Mouse (Mus musculus) Muller cell, postnatal 12 days (primary cell): ENCODE results near the gene Mettl26.
"Not testable (repeated sequence)": the region's sequence is repeated elsewhere in the genome, so short reads cannot be mapped to it uniquely, and the experiment has no call there.

Experiments used
- DNase-seq: peaks from one replicate; pipeline ENCODE4 v3.0.0-alpha.2; 2015; ENCODE audit errors: inconsistent ontology term

Mettl26 gene

DNA sequence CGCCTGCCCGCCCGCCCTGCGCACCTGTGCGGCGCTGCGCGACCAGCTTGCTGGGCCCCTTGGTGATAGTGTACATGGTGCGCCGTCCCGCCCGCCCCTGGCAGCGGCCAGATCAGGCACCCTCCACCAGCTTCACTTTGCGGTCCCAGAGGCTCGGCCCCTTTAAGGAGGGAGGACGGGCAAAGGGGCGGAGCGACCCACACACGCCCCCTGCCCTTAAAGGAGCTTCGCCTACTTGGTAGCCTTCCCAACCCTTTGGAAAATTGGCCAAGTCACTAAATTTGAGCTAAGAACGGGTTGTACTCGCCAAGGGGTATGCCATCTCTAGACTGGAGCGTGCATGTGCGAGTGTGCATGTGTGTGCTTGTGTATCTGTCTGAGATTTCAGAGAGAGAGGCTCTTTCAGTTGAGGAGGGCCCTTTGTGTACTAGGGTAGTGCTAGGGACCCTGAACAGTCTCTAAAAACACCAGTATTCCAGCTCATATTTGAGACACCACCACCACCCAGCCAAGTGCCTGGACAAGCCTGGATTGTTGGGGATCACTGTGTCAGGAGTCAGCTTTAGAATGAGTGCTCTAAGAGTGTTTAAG lies 6.2 kb upstream of the Mettl26 start, which contains the start of gene Mcrip2:
Gene Mcrip2 (minus strand): TSS at position 164 of the 591 bp plus-strand sequence.
- DNase-seq = peak; percentile 83

DNA sequence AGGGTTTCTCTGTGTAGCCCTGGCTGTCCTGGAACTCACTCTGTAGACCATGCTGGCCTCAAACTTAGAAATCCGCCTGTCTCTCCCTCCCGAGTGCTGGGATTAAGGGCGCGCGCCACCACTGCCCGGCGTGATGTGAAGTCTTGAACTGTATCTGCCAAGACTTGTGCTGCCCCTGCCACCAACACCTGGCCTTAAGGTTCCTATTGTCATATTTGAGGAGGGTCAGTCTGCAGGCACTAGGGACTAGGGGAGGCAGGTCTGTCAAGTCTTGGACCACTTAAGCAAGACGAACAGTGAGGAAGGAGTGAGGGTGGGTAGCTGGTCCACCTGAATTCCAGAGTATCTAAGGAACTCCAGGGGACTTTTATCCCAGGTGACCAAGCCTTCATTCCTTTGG lies 5.4 kb upstream of the Mettl26 start:
- DNase-seq = no peak

DNA sequence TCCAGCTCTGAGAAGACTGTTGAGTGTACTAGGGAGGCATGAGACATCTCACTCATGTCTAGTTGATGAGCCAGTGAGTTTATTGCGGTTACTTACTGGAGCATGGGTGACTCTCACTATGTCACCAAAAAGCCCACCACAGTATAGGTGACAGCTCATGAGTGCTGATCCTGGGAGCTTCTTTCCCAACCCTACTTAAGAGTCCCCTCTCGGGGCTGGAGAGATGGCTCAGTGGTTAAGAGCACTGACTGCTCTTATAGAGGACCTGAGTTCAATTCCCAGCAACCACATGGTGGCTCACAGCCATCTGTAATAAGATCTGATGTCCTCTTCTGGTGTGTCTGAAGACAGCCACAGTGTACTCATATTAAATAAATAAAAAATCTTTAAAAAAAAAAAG lies 4.9 kb upstream of the Mettl26 start:
- no peak for DNase-seq

DNA sequence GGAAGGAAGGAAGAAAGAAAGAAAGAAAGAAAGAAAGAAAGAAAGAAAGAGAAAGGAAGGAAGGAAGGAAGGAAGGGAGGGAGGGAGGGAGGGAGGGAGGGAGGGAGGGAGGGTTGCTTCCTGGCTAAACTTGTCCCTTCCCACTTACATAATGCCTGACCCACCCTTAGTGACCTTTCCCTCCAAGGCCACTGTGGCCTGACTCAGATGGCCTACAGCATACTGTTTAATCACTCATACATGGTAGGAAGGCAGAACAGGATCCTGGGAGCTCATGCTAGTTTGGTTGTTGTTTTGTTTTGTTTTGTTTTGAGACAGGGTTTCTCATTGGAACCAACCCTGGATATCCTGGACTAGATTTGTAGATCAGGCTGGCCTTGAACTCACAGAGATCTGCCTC lies 3.3 kb upstream of the Mettl26 start:
- DNase-seq = not testable (repeated sequence)

DNA sequence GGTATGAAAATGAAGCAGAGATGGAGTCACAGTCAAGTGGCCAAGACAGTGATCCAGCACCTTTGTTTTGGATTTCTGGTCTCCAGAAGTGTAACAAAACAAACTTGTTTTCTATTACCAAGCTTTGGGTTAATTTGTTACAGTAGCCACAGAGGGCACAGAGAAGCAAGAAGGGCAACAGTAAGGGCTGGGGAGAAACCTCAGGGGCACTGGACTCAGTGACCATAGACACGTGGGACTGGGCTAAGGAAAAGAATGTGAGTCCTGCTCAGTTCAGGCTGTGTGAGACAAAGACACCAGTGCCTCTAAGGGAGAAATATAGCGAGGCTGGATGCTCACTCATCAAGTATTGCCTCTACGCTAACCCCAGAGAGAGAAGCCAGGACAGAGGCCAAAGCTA lies 2.2 kb upstream of the Mettl26 start:
- DNase-seq = no peak

DNA sequence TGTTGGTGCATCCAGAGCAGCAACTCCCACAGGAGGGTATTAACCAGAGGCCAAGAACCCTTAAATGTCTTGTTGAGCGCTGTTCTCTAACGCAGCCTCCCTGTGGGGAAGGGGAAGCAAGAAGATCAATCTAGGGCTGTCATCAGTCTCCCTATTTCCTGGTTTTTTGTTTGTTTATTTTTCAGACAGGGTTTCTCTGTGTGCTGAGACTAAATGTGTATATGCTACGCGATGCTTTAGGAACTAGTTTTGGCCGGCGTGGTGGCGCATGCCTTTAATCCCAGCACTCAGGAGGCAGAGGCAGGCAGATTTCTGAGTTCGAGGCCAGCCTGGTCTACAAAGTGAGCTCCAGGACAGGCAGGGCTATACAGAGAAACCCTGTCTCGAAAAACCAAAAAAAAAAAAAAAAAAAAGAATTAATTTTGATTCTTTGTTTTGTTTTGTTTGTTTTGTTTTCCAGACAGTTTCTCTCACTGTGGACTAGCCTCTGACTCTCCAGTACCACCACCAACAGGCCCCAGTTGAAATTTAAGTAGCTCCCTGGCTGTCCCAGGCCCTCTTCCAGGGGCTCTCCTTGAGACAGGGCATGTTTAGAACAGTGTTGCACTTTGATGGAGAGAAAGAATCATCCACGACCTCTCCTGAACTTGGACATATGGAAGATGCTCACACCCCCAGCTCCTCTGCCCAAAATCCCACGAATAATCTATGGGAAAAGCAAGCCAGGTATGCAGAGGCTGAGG lies 1.3 kb upstream of the Mettl26 start:
- DNase-seq = no peak

DNA sequence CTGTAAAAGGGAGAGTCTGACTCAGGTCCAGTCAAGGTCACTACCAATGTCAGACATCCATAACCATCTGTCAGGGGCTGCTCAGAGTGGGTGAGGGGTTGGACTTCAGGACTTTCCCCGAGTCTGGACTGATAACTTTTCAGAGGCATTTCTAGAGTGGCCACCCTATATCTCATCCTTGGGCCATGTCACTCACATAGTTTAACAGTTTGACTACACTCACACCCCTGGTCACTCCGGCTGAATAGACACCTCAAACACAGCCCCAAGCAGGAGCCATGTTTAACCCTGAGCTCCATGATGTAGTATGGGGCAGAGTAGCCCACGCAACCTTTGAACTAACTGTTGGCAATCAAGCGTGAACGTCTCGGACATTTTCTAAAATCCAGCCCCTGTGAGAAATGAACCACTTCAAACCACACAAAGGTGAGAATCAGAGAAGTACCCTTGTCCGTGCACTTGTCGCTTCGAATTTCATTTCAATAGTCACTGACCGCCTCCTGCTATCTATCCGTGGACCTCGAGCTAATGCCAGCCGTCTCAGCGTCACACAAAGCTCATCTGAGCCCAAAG lies 640 bp upstream of the Mettl26 start:
- no peak for DNase-seq

DNA sequence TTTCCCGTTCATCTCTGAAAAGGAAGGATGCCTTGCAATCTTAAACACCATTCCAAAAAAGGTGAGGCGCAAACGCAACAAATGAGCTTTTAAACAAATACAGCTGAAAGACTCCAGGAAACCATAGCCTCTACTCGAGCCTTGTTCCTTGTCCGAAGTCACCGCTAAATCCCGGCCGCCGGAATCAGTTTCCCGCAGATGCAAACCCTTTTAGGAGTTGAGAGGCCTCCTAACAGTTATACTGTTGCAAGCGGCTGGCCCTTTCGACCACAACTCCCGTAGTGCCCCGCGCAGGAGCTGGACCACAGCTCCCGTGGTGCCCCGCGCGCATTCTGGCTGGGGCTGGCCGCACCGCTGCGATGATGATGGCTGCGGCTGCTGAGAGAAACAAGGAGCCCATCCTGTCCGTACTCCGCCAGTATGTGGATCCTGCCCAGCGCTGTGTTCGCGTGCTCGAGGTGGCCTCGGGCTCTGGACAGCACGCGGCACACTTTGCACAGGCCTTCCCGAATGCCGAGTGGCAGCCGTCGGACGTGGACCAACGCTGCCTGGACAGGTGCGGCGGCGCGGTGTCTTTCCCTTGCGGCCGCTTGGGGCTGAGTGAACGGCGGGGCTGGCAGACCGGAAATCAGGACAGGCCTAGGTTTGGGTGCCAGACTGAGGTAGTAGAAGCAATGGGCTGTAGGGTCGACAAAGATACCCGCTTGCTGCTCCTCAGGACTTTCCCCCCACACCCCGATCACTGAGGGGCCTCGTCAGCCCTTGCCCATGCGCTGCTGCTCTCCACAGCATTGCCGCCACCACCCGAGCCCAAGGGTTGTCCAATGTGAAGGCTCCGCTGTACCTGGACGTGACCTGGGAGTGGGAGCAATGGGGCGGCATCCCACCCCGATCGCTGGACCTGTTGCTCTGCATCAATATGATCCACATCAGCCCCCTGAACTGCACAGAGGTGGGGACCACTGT lies 580 bp downstream of the Mettl26 start:
- DNase-seq = peak; percentile 90

DNA sequence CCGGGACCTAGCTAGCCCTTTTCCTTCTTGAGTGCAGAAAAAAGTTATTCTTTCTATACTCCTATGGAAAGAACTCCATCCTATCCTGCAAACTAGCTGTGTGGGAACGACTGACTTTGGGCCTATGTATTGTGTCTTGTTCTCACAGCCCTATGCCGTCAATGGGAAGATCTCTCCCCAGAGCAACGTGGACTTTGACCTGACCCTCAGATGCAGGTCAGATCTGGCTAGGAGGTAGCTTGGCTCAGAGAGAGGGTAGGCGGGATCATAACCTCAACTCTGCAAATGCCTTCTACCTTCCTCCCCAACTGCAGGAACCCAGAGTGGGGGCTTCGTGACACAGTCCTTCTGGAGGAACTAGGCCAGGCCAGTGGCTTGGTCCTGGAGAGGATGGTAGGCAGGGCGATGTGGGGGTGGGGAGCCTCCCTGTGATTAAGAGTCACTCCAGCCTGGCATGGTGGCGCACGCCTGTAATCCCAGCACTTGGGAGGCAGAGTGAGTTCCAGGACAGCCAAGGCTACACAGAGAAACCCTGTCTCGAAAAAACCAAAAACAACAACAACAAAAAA lies 1.6 kb downstream of the Mettl26 start:
- no peak for DNase-seq

DNA sequence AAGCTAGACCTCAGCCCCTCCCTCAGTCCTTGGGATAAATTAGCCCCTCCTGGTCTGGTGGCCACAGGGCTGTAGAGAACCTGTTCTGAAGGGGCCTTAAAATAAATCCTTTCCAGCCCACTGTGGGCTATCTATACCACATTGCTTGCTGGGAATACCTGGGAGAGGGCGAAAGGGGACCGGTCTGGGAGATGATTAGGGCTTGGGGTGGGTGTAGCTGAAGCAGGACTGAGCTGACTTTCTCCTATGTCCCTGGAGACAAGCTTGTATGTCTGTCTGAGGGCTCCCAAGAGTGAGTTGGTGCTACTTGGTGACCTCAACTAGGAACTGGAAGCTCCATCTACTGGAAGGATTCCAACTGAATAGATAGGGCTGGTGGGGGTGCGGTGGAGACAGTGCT lies 2.2 kb downstream of the Mettl26 start:
- DNase-seq = no peak

DNA sequence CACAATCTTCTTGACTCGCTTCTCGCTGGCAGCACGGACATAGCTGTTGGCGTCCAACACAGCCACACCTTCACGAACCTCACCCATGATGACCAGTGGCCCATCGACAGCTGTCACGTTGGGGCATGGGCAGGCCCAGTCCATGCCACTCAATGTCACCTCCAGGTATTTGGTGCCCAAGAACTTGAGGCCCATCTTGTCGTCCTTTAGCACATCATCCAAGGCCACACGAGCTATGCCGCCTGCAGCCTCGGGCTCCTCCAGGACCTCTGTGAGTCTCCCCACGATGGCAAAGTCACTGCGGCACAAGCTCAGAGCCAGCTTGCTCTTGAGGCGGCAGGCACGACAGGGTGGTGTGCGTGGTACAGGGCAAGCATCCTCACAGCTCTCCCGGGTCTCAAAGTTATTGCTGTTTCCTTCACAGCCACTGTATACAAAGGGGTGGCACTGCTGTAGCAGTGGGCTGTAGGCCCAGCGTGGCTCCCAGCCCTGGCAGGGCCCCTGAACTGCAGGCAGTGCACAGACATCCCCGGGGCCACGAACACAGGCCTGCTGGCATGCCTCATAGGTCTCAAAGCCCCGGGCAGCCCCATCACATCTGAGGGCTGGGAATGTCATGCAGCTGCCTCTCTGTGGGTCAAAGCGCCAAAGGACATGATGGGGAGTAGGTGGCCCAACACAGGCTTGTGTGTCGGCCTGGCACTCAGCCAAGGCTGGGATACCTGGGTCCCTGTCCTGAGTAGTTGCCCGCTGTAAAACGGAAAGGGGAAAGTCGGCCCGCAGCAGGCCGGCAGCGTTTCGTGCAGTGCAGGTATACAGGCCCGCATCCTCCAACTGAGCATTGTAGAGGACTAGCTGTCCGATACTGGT lies 3.1 kb downstream of the Mettl26 start:
- no peak for DNase-seq

DNA sequence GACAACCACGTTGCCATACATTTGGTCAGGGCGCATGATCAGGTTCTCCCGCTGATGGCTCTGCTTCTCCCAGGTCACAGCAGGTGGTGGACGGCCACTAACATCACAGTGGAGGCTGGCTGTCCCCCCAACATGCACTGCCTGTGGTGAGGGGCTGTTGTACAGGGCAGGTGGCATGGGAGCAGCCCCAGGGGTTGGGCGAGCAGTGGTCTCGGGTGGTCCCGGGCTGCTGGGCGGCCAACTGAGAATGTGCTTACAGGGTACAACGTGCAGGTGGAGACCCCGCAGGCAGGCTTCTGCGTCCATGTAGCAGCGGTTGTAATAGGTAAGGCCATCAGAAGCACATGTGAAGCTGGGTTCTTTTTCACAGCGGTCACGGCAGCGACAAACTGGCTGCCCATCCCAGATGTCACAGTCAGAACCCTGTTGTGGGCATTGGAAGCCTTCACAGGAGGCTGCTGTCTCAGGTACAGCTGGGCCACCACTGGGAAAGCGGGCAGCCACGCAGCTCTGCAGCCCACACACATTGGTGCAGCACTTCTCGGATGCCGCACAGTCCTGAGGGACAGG lies 3.8 kb downstream of the Mettl26 start:
- no peak for DNase-seq

DNA sequence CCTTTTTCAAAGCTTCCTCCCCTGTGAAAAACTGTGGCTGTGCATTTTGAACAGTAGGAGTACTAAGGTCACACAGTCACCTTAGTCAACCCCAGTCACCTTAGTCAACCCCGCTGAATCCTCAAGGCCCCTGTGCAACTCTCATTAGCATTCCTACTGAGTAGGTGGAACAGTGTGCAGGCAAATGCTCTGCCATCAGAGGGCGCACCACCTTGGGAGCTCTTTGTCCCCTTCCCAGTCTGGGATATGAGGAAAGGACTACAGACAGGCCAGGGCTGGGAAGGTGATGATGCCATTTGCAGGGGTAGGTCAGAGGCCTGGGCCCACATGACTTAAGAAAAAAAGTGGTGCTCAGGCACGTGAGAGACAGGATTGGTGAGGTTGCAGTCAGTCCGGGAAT lies 4.4 kb downstream of the Mettl26 start:
- DNase-seq = no peak

DNA sequence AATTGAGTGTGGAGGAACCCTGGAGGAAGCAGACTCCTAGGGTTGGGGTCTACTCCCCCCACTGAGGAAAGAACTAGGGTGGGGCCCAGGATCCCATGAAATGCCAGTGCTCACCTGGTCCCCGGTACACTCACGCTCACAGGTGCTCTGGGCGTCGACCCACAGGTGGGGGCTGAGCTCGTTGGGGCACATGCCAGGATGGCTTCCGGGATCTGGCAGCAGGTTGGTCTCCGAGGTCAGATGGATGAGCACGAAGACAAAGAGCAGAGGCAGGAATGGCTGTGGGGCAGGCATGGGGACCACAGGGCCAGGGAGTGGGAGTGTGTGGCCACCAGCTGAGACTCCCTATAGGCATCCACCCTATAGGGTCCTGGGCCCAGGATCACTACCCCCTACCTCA lies 4.9 kb downstream of the Mettl26 start:
- DNase-seq = no peak

DNA sequence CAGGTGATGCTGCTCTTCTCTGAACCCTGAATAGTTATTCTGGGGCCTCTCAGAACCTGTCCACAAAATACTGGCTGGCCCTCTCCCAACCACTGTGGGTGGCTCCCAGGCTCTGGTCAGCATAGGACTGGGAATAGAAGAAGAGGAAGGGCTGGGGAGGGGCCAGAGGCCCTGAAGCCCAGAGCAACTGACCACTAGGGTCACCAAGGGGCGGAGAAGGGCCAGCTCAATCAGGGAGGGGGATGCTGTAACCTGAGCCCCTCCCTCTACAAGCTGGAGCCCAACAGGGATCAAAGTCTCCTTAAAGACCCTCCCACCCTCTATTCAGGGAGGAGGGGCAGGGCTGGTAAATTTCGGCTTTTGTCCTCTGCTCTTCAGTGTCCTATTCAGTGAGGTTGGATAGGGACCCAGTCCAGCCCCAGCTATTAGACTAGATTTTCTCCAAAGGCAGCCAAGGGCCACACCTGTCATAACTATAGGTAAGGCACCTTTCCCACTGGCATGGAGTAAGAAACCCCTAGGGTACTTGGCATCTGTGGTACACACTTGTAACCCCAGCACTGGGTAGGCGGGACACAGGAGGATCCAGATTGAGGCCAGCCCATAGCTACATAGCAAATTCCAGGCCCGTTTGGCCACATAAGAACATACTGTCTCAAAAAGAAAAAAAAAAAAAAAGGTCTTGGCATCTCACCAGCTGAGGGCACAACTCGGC lies 5.5 kb downstream of the Mettl26 start, which contains the start of gene Wfikkn1:
Gene Wfikkn1 (minus strand): TSS at position 663 of the 715 bp plus-strand sequence.
- no peak for DNase-seq

DNA sequence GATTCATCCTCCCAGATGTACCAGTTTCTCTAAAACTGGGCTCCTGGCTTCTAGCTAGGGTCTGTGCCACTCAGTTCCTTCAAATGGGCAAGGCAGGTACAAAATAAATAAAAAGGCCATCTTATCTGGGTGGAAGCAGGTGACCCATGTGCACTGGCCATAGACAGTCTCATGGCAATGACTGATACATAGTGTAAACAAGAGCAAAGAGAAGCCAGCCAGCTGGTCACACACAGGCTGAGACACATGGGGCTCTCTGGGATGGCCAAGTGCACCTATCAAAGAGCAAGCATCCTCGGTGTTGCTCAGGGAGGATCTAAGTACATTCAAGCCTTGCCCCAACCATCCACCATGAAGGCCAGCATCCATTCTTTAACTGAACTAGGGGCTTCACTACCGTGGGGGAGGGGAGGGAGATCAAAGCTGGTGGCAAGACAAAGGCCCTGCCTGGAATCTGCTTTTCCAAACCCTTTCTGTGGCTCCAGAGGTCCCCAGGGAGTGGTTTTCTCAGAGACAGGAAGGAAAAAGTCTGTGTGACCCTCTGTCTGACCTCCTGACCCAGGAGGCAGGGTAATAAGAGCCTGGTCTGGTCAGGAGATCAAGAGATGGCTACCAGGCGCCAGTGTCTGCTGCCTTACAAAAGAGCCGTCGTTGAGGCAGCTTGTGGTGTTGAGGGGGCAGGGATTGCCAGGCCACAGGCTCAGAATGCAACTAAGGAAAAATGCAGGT lies 6.2 kb downstream of the Mettl26 start:
- DNase-seq = no peak

DNA sequence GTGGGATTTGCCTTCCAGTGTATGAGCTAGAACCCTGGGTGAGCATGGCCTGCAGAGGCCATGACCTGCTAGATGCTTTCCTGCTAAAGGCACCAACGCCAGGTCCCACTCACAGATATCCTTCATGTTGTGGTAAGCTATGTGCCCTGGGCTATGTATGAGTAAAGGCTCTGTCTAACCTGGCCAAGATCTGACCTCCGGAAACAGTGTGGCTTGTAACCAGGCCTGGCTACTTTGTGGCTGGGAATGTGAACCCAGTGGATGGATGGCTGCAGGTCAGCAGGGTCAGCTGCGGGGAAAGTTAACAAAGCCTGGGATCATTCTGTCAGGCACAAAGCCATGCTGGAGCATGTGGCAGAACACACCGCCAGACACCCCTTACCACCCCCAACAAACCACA lies 6.8 kb downstream of the Mettl26 start:
- DNase-seq = peak; percentile 62

DNA sequence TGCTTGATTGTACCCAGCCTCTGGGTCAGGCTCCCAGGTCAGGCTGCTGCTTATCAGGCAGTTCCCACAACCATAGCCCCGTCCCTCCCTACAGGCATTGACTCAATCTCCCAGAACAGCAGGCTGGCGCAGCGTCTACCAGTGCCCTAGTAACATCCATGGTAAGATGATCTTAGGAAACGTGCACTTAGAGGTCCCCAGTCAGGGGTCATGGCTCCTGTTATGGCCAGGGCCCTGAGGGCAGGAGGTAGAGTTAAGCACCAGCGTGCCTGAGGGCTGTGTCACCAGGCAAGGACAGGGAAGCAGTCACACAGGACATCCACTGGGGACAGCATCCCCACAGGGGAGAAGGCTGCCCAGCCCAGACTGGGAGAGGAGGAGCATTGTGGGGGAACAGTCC lies 7.4 kb downstream of the Mettl26 start:
- DNase-seq = no peak

DNA sequence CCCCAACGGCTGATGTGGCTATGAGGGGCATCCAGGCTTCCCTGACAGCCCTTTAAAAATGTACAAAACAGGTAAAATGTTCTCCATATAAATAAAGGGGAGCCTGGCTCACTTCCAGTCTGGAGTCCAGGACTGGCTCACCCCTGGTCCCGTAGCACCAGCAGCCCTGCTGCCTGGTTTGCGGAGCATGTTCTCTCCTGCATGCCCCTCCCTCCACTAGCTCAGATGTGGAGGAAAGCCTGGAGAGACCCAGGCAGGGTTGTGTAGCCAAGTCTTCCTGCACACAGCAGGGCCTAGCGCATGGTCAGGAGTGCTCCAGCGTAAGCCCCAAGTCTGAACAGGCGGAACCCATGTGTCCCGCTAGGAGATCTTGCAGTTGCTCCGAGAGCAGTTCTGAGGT lies 8.4 kb downstream of the Mettl26 start:
- no peak for DNase-seq
